Mouse (Mus musculus): ENCODE measurements around the gene Naa20. TPM values are rescaled to one million over a fixed set of nuclear protein-coding genes. Genes with fewer than 3 reads are reported as not detected.
"Not testable (repeated sequence)": the region's sequence is repeated elsewhere in the genome, so short reads cannot be mapped to it uniquely, and the experiment has no call there.

Gene Naa20
- polyA plus RNA-seq, 1 experiment: 7.9 TPM

DNA sequence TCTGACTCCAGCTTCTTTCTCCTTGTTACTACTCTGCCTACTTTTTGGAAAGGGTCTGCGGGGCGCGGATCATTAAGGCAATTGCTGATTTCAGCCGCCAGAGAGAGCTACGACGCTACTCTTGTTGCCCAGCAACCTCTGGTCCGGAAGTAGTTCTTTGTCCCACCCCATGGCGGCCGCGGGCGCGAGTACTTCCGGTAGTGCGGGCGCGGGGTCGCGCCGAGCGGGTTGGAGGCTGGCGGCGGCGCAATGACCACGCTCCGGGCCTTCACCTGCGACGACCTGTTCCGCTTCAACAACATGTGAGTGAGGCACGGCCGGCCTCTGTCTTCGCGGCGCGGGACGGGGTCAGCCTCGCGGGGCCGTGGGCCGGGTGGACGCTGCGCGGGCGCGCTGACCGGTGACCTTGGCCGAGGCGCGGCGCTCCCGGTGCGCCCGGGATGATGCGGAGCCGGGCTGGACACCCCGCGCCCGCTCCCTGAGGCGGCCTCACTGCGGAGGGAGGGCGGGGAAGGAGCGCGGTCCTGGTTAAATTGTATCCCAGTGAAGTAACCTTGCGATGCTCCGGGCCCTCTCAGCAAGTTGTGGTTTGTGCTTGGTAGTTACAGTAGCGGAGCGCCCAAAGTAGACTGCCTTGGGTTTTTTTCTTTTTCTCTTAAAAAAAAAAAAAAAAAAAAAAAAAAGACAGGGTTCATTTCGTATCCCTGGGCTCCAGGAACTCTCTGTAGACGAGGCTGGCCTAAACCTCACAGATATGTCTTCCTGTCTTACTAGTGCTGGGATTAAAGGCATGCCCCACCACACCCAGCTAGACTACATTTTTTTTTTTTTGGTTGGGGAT lies 1.4 kb downstream of the Naa20 start:
- Histone ChIP-seq H3K27ac (ENCODE audit: insufficient read depth, low read length) (peak overlapping the region; percentile 51), H3K4me3 (ENCODE audit: extremely low read depth, insufficient read depth, insufficient read length) (peak overlapping the region; percentile 93), H3K27me3 (ENCODE audit: control insufficient read depth, insufficient read depth, low read length) (no peaks in the 10 kb centered on the region), H3K36me3 (ENCODE audit: control insufficient read depth, insufficient read depth, low read length) (no peaks in the 10 kb centered on the region), H3K4me1 (ENCODE audit: control insufficient read depth, insufficient read depth, insufficient read length) (peaks cover 6% of the 10 kb centered on the region; the same call in 1 of the 2 replicates)
- peak; percentile 62 to 84 for DNase-seq (ENCODE audit: low read depth in 1 of 2, low spot score in 2 of 2)
- TF ChIP-seq POLR2A (IDR thresholded peaks at IDR 0.05; ENCODE audit: low read depth, low read length) (no peak), CTCF (IDR thresholded peaks at IDR 0.05; ENCODE audit: extremely low read depth, insufficient read depth, insufficient read length, insufficient replicate concordance) (peak; percentile 41; the same call in 1 of the 2 replicates)
- WGBS: under 1% methylated on average over 68 of the region's 68 CpGs

DNA sequence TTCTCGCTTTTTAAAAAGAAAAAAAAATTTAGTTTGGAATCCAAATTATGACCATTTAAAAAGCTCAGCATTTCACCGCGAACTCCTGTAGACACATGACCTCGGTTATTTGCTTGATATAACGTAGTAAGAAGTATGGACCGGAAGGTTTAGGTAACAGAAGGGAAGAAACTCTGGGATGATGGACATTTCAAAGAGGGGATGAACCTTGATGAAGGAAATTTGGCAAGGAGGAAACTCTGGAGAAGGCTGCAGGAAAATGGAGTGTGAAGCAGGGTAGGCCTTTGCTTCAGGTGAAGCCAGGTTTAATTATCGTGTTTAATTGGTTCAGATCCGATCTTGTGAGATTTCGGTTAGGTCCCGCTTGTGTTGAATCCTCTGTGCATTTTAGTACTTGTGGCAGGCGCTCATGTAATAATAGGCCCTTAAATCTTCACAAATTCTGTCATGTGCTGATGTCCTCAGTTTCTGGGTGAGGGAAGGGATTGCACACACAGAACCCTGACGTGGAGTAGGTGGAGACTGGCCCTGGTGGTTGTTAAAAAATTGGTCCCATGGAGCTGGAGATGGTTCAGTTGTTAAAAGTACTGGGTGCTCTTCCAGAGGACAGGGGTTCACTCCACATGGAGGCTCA lies 2.2 kb downstream of the Naa20 start:
- Histone ChIP-seq H3K4me3 (ENCODE audit: extremely low read depth, insufficient read depth, insufficient read length) (peak overlapping the region; percentile 93; the same call in 1 of the 2 replicates), H3K36me3 (ENCODE audit: control insufficient read depth, insufficient read depth, low read length) (peaks cover 3% of the 10 kb centered on the region), H3K27me3 (ENCODE audit: control insufficient read depth, insufficient read depth, low read length) (no peaks in the 10 kb centered on the region), H3K4me1 (ENCODE audit: control insufficient read depth, insufficient read depth, insufficient read length) (peaks cover 6% of the 10 kb centered on the region; the same call in 1 of the 2 replicates), H3K27ac (ENCODE audit: insufficient read depth, low read length) (no peak overlapping the region)
- TF ChIP-seq CTCF (IDR thresholded peaks at IDR 0.05; ENCODE audit: extremely low read depth, insufficient read depth, insufficient read length, insufficient replicate concordance): no peak
- no peak for TF ChIP-seq POLR2A (IDR thresholded peaks at IDR 0.05; ENCODE audit: low read depth, low read length)
- DNase-seq (ENCODE audit: low read depth in 1 of 2, low spot score in 2 of 2): no peak
- 38% methylated on average over 12 of the region's 12 CpGs for WGBS

DNA sequence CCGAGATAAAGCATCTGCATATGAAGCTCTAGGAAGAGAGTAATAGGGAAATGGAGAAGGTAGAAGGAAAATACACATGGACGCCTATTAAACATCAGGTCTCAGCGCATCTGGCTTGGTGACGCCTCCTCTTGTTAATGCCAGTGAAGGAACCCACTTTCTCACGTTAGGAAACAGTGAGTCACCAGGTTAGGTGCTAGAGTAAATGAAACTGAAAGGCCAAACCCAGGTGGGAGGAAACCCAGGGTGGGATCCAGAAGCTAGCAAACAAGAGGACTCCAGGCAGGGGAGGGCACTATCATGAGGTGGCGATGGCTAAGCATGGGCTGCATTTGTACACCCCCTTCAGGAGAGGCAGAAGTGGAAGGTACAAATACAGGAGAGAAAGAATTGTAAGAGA lies 3.3 kb downstream of the Naa20 start:
- Histone ChIP-seq H3K4me1 (ENCODE audit: control insufficient read depth, insufficient read depth, insufficient read length) (peaks cover 6% of the 10 kb centered on the region; the same call in 1 of the 2 replicates), H3K27ac (ENCODE audit: insufficient read depth, low read length) (no peak overlapping the region), H3K36me3 (ENCODE audit: control insufficient read depth, insufficient read depth, low read length) (peaks cover 3% of the 10 kb centered on the region), H3K27me3 (ENCODE audit: control insufficient read depth, insufficient read depth, low read length) (no peaks in the 10 kb centered on the region), H3K4me3 (ENCODE audit: extremely low read depth, insufficient read depth, insufficient read length) (no peak overlapping the region)
- peak in 1 of 2 experiments; percentile 26 for DNase-seq (ENCODE audit: low read depth in 1 of 2, low spot score in 2 of 2)
- WGBS: 71% methylated on average over 6 of the region's 6 CpGs
- TF ChIP-seq POLR2A (IDR thresholded peaks at IDR 0.05; ENCODE audit: low read depth, low read length) (no peak), CTCF (IDR thresholded peaks at IDR 0.05; ENCODE audit: extremely low read depth, insufficient read depth, insufficient read length, insufficient replicate concordance) (no peak)

DNA sequence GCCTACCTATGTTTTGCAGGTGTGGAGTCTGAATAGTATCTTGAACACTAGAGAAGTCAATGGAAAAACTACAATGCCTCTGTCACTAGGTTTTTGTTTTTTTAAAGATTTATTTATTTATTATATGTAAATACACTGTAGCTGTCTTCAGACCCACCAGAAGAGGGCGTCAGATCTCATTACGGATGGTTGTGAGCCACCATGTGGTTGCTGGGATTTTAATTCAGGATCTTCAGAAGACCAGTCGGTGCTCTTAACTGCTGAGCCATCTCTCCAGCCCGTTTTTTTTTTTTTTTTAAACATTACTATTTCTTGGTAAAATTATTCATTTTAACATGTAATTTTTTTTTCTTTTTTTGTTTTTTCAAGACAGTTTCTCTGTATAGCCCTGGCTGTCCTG lies 4.0 kb downstream of the Naa20 start:
- H3K27ac ChIP-seq (ENCODE audit: insufficient read depth, low read length); H3K36me3 ChIP-seq (ENCODE audit: control insufficient read depth, insufficient read depth, low read length): not testable (repeated sequence)
- 68% methylated on average over 4 of the region's 4 CpGs for WGBS

DNA sequence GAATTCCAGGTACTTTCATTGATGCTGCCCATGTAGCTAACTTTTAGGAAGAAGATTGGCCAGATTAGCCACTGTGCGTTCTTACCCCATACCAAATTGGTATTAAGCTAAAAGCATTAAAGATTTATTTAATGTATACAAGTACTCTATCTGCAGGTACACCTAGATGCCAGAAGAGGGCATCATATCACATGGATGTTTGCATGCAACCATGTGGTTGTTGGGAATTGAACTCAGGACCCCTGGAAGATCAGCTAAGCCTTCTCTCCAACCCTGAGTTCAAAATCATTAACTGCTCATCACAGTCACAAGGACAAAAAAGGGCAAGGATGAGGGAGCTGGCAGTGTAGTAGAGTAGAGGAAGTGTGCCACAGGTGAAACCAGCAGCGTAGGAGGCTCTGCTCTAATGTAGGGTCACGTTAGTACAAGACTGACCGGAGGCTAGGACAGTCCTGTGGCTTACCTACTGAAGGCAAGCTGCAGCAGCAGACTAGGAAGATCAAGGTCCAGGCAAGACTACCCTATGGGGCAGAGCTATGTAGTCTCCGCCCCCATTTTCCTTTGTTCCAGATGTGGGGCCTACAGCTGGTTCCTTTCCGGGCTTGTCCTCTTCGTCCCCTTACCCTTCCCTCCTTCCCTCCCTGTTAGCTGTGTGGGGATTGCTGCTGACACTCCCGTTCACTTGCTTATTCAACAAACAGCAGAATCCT lies 19.2 kb downstream of the Naa20 start:
- no peaks in the 10 kb centered on the region for H3K4me1 ChIP-seq (ENCODE audit: control insufficient read depth, insufficient read depth, insufficient read length)
- TF ChIP-seq CTCF (IDR thresholded peaks at IDR 0.05; ENCODE audit: extremely low read depth, insufficient read depth, insufficient read length, insufficient replicate concordance) (no peak), POLR2A (IDR thresholded peaks at IDR 0.05; ENCODE audit: low read depth, low read length) (no peak)
- no peak for DNase-seq (ENCODE audit: low read depth in 1 of 2, low spot score in 2 of 2)

More for the DNA sequence above, 4.0 kb downstream of the Naa20 start:
- H3K4me3 ChIP-seq (ENCODE audit: extremely low read depth, insufficient read depth, insufficient read length); DNase-seq (ENCODE audit: low read depth in 1 of 2, low spot score in 2 of 2); H3K27me3 ChIP-seq (ENCODE audit: control insufficient read depth, insufficient read depth, low read length); H3K4me1 ChIP-seq (ENCODE audit: control insufficient read depth, insufficient read depth, insufficient read length): not testable (repeated sequence)

DNA sequence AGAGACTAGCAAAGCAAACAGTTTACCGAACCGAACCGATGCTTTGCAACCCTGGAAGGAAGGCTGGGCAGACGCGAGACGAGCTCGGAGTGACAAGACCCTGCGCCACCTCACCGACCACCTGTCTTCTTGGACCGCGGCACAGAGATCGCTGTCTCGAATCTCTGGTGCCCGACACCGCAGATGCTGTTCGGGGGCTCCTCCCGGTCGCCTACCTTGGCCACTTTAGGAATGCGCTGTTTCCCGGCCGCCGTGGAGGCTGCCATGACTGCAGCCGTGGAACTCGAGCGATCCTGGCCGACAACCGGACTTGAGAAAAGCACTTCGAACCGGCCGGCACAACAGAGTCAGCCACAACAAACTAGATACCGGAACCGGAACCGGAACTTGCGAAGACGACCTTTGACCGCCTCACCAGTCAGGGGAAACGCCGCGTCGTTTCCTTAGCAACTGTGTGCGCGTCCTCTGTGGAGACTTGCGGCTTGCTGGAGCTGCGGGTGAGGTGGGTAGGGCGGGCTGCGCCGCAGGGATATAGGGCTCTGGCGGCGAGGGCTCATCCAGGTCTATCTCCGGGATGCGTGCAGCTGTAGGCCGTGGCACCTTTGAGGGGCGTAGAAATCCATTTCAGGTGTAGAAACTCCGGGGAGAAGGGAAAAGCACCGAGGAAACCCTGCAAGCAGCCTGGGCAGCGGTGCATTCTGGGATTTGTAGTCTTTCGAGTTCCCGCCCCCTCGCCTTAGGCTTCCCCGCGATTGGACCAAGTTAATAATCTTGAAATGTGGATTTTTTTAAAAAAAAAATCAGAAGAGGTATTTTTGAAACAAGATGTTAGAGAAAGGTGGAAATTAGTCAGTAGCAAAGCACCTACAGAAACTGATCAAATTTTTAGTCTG lies 32.7 kb downstream of the Naa20 start, which contains the start of the genes Cfap61 and Crnkl1:
TSS of gene Cfap61 (plus strand) at position 446 of the 893 bp plus-strand sequence.
TSS of gene Crnkl1 (minus strand) at position 676 of the 893 bp plus-strand sequence.
- no peaks in the 10 kb centered on the region; the same call in 1 of the 2 replicates for H3K27me3 ChIP-seq (ENCODE audit: control insufficient read depth, insufficient read depth, low read length)
- WGBS: under 1% methylated on average over 61 of the region's 61 CpGs
- no peaks in the 10 kb centered on the region for H3K4me1 ChIP-seq (ENCODE audit: control insufficient read depth, insufficient read depth, insufficient read length)
- peak within 1 kb of the TSS; percentile 99 for H3K4me3 ChIP-seq (ENCODE audit: extremely low read depth, insufficient read depth, insufficient read length)
- TF ChIP-seq POLR2A (IDR thresholded peaks at IDR 0.05; ENCODE audit: low read depth, low read length) (peak; percentile 19; the same call in 1 of the 2 replicates), CTCF (IDR thresholded peaks at IDR 0.05; ENCODE audit: extremely low read depth, insufficient read depth, insufficient read length, insufficient replicate concordance) (no peak)
- H3K36me3 ChIP-seq (ENCODE audit: control insufficient read depth, insufficient read depth, low read length): peaks cover 15% of the 10 kb centered on the region
- DNase-seq (ENCODE audit: low read depth in 1 of 2, low spot score in 2 of 2): peak; percentile 92
- peak within 1 kb of the TSS; percentile 62 for H3K27ac ChIP-seq (ENCODE audit: insufficient read depth, low read length)

More for the DNA sequence above, 19.2 kb downstream of the Naa20 start:
- H3K4me3 ChIP-seq (ENCODE audit: extremely low read depth, insufficient read depth, insufficient read length): no peak overlapping the region
- no peak overlapping the region for H3K27ac ChIP-seq (ENCODE audit: insufficient read depth, low read length)
- peaks cover 47% of the 10 kb centered on the region for H3K36me3 ChIP-seq (ENCODE audit: control insufficient read depth, insufficient read depth, low read length)
- no peaks in the 10 kb centered on the region for H3K27me3 ChIP-seq (ENCODE audit: control insufficient read depth, insufficient read depth, low read length)
- WGBS: 90% methylated on average over 8 of the region's 8 CpGs
